Mouse (Mus musculus) heart, postnatal 4 days (tissue): ENCODE results near the gene Hist3h2ba. TPM values are rescaled to one million over a fixed set of nuclear protein-coding genes. Genes with fewer than 3 reads are reported as not detected.

Source experiments
- DNase-seq: peaks from one replicate; pipeline ENCODE4 v3.0.0; 2021
- microRNA-seq, 2 experiments: library from miRNA; unstranded; fragments of <30 nt; microRNA quantifications; one replicate each; pipeline ENCODE4 v1.2.0; 2021 to 2022
- total RNA-seq, 2 experiments: library from RNA; stranded (reverse); gene quantifications; 2 replicates each; pipeline ENCODE4 v1.2.3; 2021

The Hist3h2ba gene
- total RNA-seq, 2 experiments from 2014 or later, result 21.8 to 22.6 TPM

DNA sequence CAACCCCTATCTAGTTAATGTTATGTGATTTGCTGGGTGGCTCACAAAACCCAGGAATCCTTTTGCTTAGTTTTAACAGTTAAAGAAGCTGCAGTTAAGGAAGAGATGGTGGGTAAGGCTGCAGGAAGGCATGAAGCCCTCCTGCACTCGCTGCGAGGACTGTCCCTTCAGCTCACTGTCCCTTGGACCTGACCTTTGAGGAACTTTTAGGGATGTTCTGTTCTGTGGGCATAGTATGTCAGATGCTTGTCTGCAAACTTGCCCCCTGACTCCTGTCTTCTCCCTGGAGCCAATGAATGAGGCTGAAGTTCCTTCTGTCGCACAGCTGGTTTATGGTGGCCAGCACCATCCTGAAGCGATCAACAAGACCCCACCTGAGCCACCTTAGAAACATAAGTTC lies 40.4 kb downstream of the Hist3h2ba start:
- no peak for DNase-seq

DNA sequence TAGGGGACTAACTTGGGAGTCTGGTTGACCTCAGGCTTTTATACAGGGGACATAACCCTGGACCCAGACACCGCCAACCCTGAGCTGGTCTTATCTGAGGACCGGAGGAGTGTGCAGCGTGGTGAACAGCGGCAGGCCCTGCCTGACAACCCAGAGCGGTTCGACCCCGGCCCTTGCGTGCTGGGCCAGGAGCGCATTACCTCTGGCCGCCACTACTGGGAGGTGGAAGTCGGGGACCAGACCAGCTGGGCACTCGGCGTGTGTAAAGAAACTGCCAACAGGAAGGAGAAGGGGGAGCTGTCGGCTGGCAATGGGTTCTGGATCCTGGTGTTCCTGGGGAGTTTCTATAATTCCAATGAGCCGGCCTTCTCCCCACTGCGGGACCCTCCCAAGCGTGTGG lies 41.4 kb downstream of the Hist3h2ba start:
- DNase-seq, result no peak

GRCm38 (mm10) chr11:58990794-58991193 lies 42.1 kb downstream of the Hist3h2ba start:
- peak; percentile 79 for DNase-seq

GRCm38 (mm10) chr11:58991911-58992310 lies 43.2 kb downstream of the Hist3h2ba start:
- no peak for DNase-seq

DNA sequence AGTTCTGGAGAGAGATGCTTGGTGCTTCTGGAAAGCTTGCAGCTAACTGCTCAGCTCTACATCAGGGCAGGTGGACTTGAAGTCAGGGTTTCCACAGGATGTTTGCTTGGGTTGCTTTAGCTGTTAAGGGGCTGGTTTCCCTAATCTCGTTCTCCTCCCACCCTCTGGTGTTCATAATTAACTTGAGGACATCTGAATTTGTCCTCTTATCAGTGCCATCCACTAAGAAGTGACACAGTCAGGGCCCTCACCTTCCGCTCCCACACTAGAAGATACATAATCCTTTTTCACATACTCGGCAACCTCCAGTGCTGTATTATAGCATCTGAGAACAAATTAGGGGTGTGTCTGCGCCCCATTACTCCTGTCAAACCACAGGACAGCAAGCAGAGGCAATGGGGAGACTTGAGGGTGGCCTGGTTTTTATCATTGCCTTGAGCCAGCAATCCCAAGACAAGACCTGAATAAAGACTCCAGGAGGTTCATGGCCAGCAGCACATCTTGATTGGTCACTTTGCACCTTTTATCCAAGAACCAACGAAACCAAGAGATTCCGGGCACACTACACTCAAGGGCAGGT lies 44.5 kb downstream of the Hist3h2ba start:
- no peak for DNase-seq

- DNase-seq, result no peak
Measured at GRCm38 (mm10) chr11:58994337-58994826, 45.7 kb downstream of the Hist3h2ba start.

DNA sequence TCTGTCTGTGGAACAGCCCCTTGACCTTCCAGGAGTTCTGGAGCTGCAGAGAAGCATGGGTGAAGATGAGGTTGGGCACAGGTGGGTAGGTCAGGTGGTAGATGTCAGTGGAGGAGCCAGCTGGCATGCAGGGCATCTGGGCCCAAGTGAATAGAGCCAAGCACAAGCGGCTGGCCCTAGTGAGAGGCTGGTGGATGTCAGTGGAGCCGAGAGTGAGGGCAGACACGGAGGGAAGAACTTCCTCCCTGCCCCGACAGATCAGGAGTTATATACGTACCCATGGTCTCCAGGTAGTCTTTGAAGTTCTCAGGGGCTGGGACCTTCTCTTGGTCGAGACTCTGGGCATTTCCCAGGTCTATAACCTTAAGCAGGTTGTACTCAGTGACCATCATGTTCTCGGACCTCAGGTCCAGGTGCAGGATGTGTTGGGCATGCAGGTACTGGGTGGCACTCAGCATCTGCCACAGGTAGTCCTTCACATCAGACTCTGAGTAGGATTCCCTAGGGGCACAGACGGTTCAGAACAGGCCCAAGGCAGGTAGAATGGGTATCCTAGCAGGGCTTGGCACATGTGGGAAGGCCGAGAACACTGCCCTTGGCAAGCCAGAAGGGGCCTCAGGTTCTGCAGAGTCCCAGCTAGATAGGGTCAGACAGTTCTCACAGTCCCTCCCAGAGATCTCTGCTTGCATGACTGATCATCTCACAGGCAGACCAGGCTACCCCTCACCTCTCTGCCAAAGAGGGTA lies 46.5 kb downstream of the Hist3h2ba start:
- DNase-seq, result no peak

DNA sequence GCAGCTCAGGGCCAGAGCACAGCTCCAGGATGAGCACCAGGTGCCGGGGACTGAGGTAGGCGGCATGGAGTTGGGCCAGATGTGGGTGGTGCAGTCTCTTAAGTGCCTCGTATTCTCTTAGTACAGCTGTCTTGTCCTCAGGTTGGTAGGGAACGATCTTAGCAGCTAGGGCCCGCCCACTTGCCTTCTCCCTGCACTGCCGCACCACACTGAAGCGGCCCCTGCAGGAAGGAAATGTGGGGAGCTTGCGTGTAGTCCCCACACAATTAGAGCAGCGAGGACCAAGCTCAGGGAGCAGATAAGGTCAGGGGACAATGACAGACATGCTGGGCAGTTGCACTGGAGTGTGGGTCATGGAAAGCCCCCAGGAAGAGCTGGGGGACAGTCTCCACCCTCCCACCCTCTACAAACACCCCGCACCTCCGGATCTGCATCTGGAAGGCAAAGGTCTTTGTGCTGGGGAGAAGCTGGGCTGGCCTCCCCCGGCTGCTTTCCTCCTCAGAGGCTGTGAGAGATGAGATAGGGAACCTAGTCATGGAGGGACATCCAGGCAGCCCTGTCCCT lies 47.2 kb downstream of the Hist3h2ba start:
- DNase-seq, result no peak

GRCm38 (mm10) chr11:58997541-58997940 lies 48.8 kb downstream of the Hist3h2ba start:
- no peak for DNase-seq

Small RNA genes lying within 50 kb of the gene (microRNA-seq; reads per million reads assigned to microRNA genes)
- 0 reads per million in 2 experiments for gene Gm44313

Other genes starting within 250 kb of the Hist3h2ba start
- not detected for gene Olfr319, start 249.8 kb upstream of the Hist3h2ba start, total RNA-seq
- gene Olfr318, start 224.9 kb upstream of the Hist3h2ba start, total RNA-seq, result not detected
- not detected for gene Olfr317, start 209.7 kb upstream of the Hist3h2ba start, total RNA-seq
- not detected for gene Olfr316, start 196.2 kb upstream of the Hist3h2ba start, total RNA-seq
- gene Olfr315, start 175.7 kb upstream of the Hist3h2ba start, total RNA-seq, result not detected
- not detected for gene Olfr314, start 166.0 kb upstream of the Hist3h2ba start, total RNA-seq
- not detected for gene Fam183b, start 147.0 kb upstream of the Hist3h2ba start, total RNA-seq
- not detected for gene Olfr313, start 133.9 kb upstream of the Hist3h2ba start, total RNA-seq
- gene Olfr312, start 119.7 kb upstream of the Hist3h2ba start, total RNA-seq, result not detected
- gene Olfr311, start 109.7 kb upstream of the Hist3h2ba start, total RNA-seq, result not detected
- 1 to 10 TPM; 2.3 to 2.7 TPM for gene Gm12258, start 101.8 kb upstream of the Hist3h2ba start, total RNA-seq
- 1 to 10 TPM; 4.4 to 4.8 TPM for gene 2810021J22Rik, start 81.7 kb upstream of the Hist3h2ba start, total RNA-seq
- 1 to 10 TPM; 5.3 to 5.9 TPM for gene Zfp39, start 44.7 kb upstream of the Hist3h2ba start, total RNA-seq
- not detected for gene Btnl10, start 31.0 kb upstream of the Hist3h2ba start, total RNA-seq
- gene Rnf187, start 10.0 kb upstream of the Hist3h2ba start, total RNA-seq, result 100 to 1,000 TPM; 161 to 165 TPM
- gene Hist3h2a, start 5.8 kb downstream of the Hist3h2ba start, total RNA-seq, result 10 to 100 TPM; 46.8 to 50.0 TPM
- gene Trim17, start 5.8 kb downstream of the Hist3h2ba start, total RNA-seq, result under 1 TPM in 1 of 2 experiments, not detected in 1; 0.10 TPM
- 10 to 100 TPM; 21.3 TPM for gene Trim11, start 29.2 kb downstream of the Hist3h2ba start, total RNA-seq
- 100 to 1,000 TPM; 436 to 453 TPM for gene Obscn, start 187.5 kb downstream of the Hist3h2ba start, total RNA-seq
- 10 to 100 TPM; 12.9 to 13.1 TPM for gene Iba57, start 214.8 kb downstream of the Hist3h2ba start, total RNA-seq
- under 1 TPM; 0.70 to 0.79 TPM for gene Gjc2, start 234.3 kb downstream of the Hist3h2ba start, total RNA-seq
- 10 to 100 TPM; 63.3 to 67.9 TPM for gene Guk1, start 243.3 kb downstream of the Hist3h2ba start, total RNA-seq